Mouse (Mus musculus) cortical plate, adult 2 months (tissue): ENCODE measurements at regions not wholly inside any gene's neighbourhood (a gene's known extent, or its start where the extent isn't known, plus 50 kb on each side); places are given as distances from the start of the nearest gene placed in this dataset.

Experiments
- H3K27ac ChIP-seq: fragments of 200-500 bp; 2 replicates; pipeline ENCODE4 v1.5.1; 2012; ENCODE audit warnings: low read length, control low read depth, inconsistent platforms; ENCODE audit not compliant: insufficient read depth
- H3K4me1 ChIP-seq: fragments of 200-500 bp; 2 replicates; pipeline ENCODE4 v1.6.1; 2011; ENCODE audit warnings: low read length; ENCODE audit not compliant: control insufficient read depth, insufficient read depth
- H3K4me3 ChIP-seq: fragments of 200-500 bp; 2 replicates; pipeline ENCODE4 v1.5.1; 2011; ENCODE audit warnings: mild to moderate bottlenecking, low read length, control low read depth; ENCODE audit not compliant: insufficient read depth
- CTCF ChIP-seq: fragments of 200-500 bp; IDR thresholded peaks from 2 replicates; pipeline ENCODE4 v1.5.1; 2011; ENCODE audit warnings: mild to moderate bottlenecking, control low read depth, low read length; ENCODE audit not compliant: insufficient read depth; ENCODE audit errors: extremely low read depth
- POLR2A ChIP-seq: fragments of 200-500 bp; IDR thresholded peaks from 2 replicates; pipeline ENCODE4 v1.6.1; 2011; ENCODE audit warnings: mild to moderate bottlenecking, low read length, control low read depth; ENCODE audit not compliant: insufficient read depth; ENCODE audit errors: extremely low read depth

- Histone ChIP-seq H3K4me3 (no peak overlapping the region), H3K4me1 (peaks cover 3% of the 10 kb centered on the region), H3K27ac (no peak overlapping the region)
- TF ChIP-seq POLR2A, result no peak
- TF ChIP-seq CTCF, result no peak
Measured at GRCm38 (mm10) chr15:50992246-50992645, 2892.5 kb upstream of the Gm7489 start.

GRCm38 (mm10) chr15:50993121-50993520 lies 2891.6 kb upstream of the Gm7489 start:
- Histone ChIP-seq H3K4me3 (no peak overlapping the region), H3K4me1 (peaks cover 3% of the 10 kb centered on the region), H3K27ac (no peak overlapping the region)
- no peak for TF ChIP-seq CTCF
- no peak for TF ChIP-seq POLR2A

DNA sequence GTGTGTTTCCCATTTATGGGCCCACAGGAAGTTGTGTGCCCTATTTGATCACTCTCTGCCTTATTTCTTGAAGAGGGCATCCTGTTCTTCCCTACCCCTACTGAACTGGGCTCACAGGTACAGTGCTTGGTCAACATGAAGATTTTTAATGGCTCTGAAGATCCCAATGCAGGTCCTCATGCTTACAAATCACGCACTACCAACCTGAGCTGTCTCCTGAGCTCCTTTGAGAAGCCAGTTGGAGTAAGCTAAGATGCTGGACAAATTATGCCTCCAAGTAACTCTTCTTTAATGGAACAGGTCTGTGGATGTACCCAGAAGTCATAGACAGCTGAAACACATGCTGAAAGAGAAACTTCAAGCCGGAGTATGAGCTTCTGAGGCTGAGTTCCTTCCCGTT lies 2889.0 kb upstream of the Gm7489 start:
- H3K4me3 ChIP-seq, result no peak overlapping the region
- no peak overlapping the region for H3K27ac ChIP-seq
- H3K4me1 ChIP-seq, result peaks cover 3% of the 10 kb centered on the region
- no peak for TF ChIP-seq CTCF

- Histone ChIP-seq H3K4me3 (no peak overlapping the region), H3K27ac (no peak overlapping the region), H3K4me1 (peaks cover 3% of the 10 kb centered on the region)
- TF ChIP-seq POLR2A (no peak), CTCF (no peak)
Measured at GRCm38 (mm10) chr15:50996296-50996695, 2888.4 kb upstream of the Gm7489 start.

DNA sequence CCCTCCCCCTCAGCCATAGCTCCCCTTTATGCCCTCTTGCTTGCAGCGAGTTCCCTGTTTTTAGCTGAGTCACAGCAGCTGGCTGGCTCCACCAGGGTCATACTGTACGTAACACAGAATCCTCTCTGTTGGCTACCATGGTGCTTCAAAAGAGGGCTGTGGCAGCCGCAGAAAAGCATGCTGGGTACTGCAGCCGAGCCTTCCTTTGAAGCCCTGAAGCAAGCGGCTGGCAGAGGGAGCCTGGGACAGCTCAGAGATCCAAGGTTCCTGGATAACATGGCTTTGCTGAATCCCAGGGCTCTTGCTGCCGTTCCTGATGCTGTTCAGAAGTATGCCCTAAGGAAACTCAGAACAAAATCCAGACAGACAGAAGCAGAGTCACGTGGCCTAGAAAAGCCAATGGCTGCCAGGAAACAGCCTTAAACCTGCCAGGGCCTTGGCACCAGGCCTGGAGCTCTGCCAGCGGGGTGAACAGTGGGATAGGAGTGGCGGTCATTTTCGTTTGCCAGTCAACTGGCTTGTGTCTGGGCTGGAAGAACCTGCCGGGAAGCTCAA lies 2887.4 kb upstream of the Gm7489 start:
- Histone ChIP-seq H3K4me3 (no peak overlapping the region), H3K4me1 (peaks cover 2% of the 10 kb centered on the region), H3K27ac (no peak overlapping the region)
- TF ChIP-seq POLR2A, result no peak
- no peak for TF ChIP-seq CTCF

- H3K27ac ChIP-seq, result no peak overlapping the region
- no peak overlapping the region for H3K4me3 ChIP-seq
- TF ChIP-seq POLR2A (no peak), CTCF (no peak)
- H3K4me1 ChIP-seq, result no peaks in the 10 kb centered on the region
Measured at GRCm38 (mm10) chr15:51038968-51039367, 2845.7 kb upstream of the Gm7489 start.

GRCm38 (mm10) chr15:51070538-51070937 lies 2814.2 kb upstream of the Gm7489 start:
- Histone ChIP-seq H3K27ac (no peak overlapping the region), H3K4me3 (no peak overlapping the region), H3K4me1 (no peaks in the 10 kb centered on the region)
- TF ChIP-seq POLR2A (no peak), CTCF (no peak)

- no peak for TF ChIP-seq POLR2A
- TF ChIP-seq CTCF, result no peak
- H3K27ac ChIP-seq, result no peak overlapping the region
- no peak overlapping the region for H3K4me3 ChIP-seq
- H3K4me1 ChIP-seq, result no peaks in the 10 kb centered on the region
Measured at GRCm38 (mm10) chr15:51071132-51071656, 2813.5 kb upstream of the Gm7489 start.

- no peak overlapping the region for H3K27ac ChIP-seq
- H3K4me3 ChIP-seq, result no peak overlapping the region
- no peaks in the 10 kb centered on the region for H3K4me1 ChIP-seq
- TF ChIP-seq POLR2A (no peak), CTCF (no peak)
Measured at GRCm38 (mm10) chr15:51073678-51074077, 2811.0 kb upstream of the Gm7489 start.

- Histone ChIP-seq H3K4me1 (no peaks in the 10 kb centered on the region), H3K4me3 (no peak overlapping the region), H3K27ac (no peak overlapping the region)
- TF ChIP-seq CTCF, result no peak
- TF ChIP-seq POLR2A, result no peak
Measured at GRCm38 (mm10) chr15:51074196-51074595, 2810.5 kb upstream of the Gm7489 start.

DNA sequence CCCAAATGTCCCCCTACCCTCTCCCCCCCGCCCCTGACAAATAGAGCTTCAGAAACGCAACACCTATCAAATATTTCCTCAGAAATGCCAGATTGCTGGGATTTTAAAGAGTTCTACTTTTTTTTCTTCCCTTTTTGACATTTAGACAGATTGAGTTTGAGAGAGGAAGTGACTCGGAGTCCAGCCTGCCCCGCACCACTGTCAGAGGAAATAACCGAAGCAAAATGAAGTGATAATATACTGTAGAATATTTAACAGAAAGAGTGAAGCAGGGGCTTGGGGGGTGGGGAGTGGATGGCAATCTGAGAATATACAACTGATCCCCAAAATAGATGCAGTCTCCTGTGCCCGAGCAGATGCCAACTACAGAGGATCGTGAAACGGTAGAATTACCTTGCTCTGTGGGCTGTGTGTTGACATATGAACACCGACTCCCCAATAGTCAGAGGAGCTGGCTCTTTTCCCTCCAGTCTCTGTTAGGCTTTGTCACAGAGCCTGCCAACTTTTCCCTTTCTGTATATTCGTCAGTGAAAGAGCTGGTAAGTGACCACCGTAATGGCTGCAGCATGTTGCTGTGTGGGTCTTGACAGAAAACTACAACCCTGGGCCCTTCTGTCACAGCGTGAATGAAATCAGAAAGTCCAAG lies 2800.9 kb upstream of the Gm7489 start:
- no peak overlapping the region for H3K27ac ChIP-seq
- TF ChIP-seq CTCF (no peak), POLR2A (no peak)
- no peak overlapping the region for H3K4me3 ChIP-seq
- H3K4me1 ChIP-seq, result peaks cover 2% of the 10 kb centered on the region; the same call in 1 of the 2 replicates
